Mouse (Mus musculus) embryonic facial prominence, embryonic 11.5 days (tissue): ENCODE results near the gene Plxna1. TPM values are rescaled to one million over a fixed set of nuclear protein-coding genes. Genes with fewer than 3 reads are reported as not detected.

Experiments used
- ATAC-seq: fragments of 200-750 bp; cut with Nextera tagmentation; replicated peaks from 2 replicates; pipeline ENCODE4 v1.8.0; 2017; ENCODE audit warnings: low read depth; ENCODE audit not compliant: insufficient number of reproducible peaks, low FRiP score, low TSS enrichment
- DNase-seq: peaks from one replicate; pipeline ENCODE4 v3.0.0-alpha.2; 2015; ENCODE audit warnings: low spot score
- H3K27ac ChIP-seq: fragments of 300-500 bp; sonication (generic); replicated peaks from 2 replicates; pipeline ENCODE4 v1.5.1; 2014; ENCODE audit warnings: mild to moderate bottlenecking, low read depth, low read length, control low read depth
- H3K27me3 ChIP-seq: fragments of 300-500 bp; sonication (generic); 2 replicates; pipeline ENCODE4 v1.6.1; 2014; ENCODE audit warnings: mild to moderate bottlenecking, low read length, moderate library complexity, mixed read lengths; ENCODE audit not compliant: control insufficient read depth, insufficient read depth
- H3K36me3 ChIP-seq: fragments of 300-500 bp; sonication (generic); replicated peaks from 2 replicates; pipeline ENCODE4 v1.6.1; 2014; ENCODE audit warnings: low read depth, mild to moderate bottlenecking, low read length, moderate library complexity, mixed read lengths; ENCODE audit not compliant: control insufficient read depth, insufficient read depth
- H3K4me1 ChIP-seq: fragments of 300-500 bp; sonication (generic); 2 replicates; pipeline ENCODE4 v1.6.1; 2014; ENCODE audit warnings: low read length, mixed read lengths; ENCODE audit not compliant: control insufficient read depth, insufficient read depth
- H3K4me2 ChIP-seq: fragments of 300-500 bp; sonication (generic); 2 replicates; pipeline ENCODE4 v1.6.1; 2014; ENCODE audit warnings: low read depth, mild to moderate bottlenecking, control low read depth, low read length, moderate library complexity
- H3K4me3 ChIP-seq: fragments of 300-500 bp; sonication (generic); 2 replicates; pipeline ENCODE4 v1.5.1; 2014; ENCODE audit warnings: low read depth, low read length, control low read depth
- H3K9ac ChIP-seq: fragments of 300-500 bp; sonication (generic); replicated peaks from 2 replicates; pipeline ENCODE4 v1.6.1; 2014; ENCODE audit warnings: mild to moderate bottlenecking, control low read depth, low read length
- H3K9me3 ChIP-seq: fragments of 300-500 bp; sonication (generic); replicated peaks from 2 replicates; pipeline ENCODE4 v1.6.1; 2016; ENCODE audit warnings: mild to moderate bottlenecking, low read length, inconsistent platforms, mixed read lengths; ENCODE audit not compliant: control insufficient read depth
- WGBS: fragments of 180-500 bp; shearing (Covaris S2); extraction: QIAGEN DNeasy Blood & Tissue Kit; methylation state at CpG from one replicate; pipeline ENCODE4 v1.1.7; 2014; 5-methylcytosine and 5-hydroxymethylcytosine counted together
- polyA plus RNA-seq: library from polyadenylated mRNA; unstranded; fragments of >200 nt; fragmentation: Nextera tagmentation; extraction: Ambion mirVana; gene quantifications from 2 replicates; pipeline ENCODE4 v1.2.1, GENCODE M21; 2014

Gene Plxna1
- polyA plus RNA-seq, 1 experiment from 2014 or later: 15.9 TPM

DNA sequence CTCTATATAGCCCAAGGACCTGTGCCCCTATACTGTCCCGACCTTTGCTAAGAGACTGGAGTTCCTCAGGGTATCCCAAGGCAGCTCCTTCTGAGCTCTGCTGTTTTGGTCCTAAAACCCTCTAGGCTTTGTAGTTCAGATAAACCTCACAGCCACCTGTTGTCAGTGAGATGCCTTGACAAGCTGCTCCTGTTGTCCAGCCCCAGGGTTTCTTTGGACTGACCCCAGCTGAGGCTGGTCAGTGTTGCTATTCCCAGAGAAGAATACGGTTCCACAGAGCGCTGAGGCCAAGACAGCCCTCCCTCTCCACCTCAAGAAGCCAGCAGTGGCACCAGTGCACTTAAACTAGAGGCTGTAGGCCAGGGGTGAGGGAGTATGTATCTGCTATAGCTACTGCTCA, 18.8 kb upstream of the Plxna1 start:
- WGBS: 25% methylated on average over 3 of the region's 3 CpGs
- Histone ChIP-seq H3K36me3 (no peaks in the 10 kb centered on the region), H3K4me3 (no peak overlapping the region), H3K9ac (no peak overlapping the region), H3K9me3 (no peaks in the 10 kb centered on the region), H3K27ac (no peak overlapping the region), H3K4me1 (no peaks in the 10 kb centered on the region), H3K27me3 (no peaks in the 10 kb centered on the region), H3K4me2 (no peak overlapping the region)
- ATAC-seq (no peak), DNase-seq (no peak)

- no peak for ATAC-seq
- no peak overlapping the region for H3K9ac ChIP-seq
- H3K9me3 ChIP-seq: no peaks in the 10 kb centered on the region
- no peaks in the 10 kb centered on the region for H3K27me3 ChIP-seq
- H3K4me3 ChIP-seq: no peak overlapping the region
- 14% methylated on average over 3 of the region's 3 CpGs for WGBS
- DNase-seq: no peak
- H3K36me3 ChIP-seq: no peaks in the 10 kb centered on the region
- H3K27ac ChIP-seq: no peak overlapping the region
- H3K4me2 ChIP-seq: no peak overlapping the region
- no peaks in the 10 kb centered on the region for H3K4me1 ChIP-seq
Observed at GRCm38 (mm10) chr6:89380751-89381150, 18.3 kb upstream of the Plxna1 start.

- H3K9ac ChIP-seq: no peak overlapping the region
- H3K4me1 ChIP-seq: no peaks in the 10 kb centered on the region
- no peak overlapping the region for H3K4me3 ChIP-seq
- H3K27me3 ChIP-seq: no peaks in the 10 kb centered on the region
- no peak for ATAC-seq
- H3K36me3 ChIP-seq: no peaks in the 10 kb centered on the region
- no peak for DNase-seq
- no peak overlapping the region for H3K4me2 ChIP-seq
- WGBS: 78% methylated on average over 2 of the region's 2 CpGs
- H3K27ac ChIP-seq: no peak overlapping the region
- H3K9me3 ChIP-seq: no peaks in the 10 kb centered on the region
Observed at GRCm38 (mm10) chr6:89378264-89378663, 15.8 kb upstream of the Plxna1 start.

DNA sequence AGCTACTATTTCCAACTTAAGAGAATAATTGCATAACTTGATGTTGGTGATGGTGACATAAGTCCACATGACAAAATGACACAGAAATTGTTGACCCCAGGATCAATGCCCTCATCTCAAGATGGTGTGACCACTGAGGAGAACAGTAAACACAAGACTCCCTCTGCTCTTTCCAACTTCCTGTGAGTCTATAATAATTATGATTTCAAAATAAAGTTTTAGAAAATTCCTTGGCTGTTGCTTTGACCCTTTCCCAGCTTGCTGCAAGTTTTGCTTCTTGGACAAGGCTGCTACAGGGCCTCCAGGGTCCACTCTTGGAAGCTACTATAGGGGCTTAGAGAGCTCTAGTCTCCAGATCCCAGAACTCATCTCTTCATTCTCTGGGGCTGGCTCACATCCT, 6.4 kb upstream of the Plxna1 start:
- Histone ChIP-seq H3K4me2 (no peak overlapping the region), H3K9me3 (no peaks in the 10 kb centered on the region), H3K4me3 (no peak overlapping the region), H3K4me1 (no peaks in the 10 kb centered on the region), H3K27ac (no peak overlapping the region), H3K9ac (no peak overlapping the region), H3K27me3 (no peaks in the 10 kb centered on the region), H3K36me3 (no peaks in the 10 kb centered on the region)
- DNase-seq (no peak), ATAC-seq (no peak)

DNA sequence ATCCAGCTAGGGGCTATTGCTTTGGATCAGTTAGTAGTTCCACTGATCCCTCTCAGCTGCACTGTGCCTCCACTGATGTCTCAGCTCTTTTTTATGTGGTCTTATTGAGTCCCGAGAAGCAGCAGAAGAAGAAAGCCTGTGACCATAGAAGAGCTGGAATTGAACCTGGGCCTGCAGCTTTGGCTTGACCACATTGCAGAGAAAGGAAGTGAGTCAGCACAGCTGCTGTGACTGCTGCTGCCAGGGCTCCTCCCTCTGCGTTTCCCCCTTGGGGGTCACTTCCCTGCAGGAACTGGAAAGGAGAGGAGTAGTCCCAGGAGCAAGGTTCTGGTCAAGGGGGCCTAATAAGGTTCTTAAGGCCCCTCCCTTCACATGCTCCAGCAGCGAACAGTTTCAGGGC, 1.9 kb upstream of the Plxna1 start:
- no peaks in the 10 kb centered on the region for H3K9me3 ChIP-seq
- no peak overlapping the region for H3K4me3 ChIP-seq
- DNase-seq (no peak), ATAC-seq (no peak)
- 71% methylated on average over 3 of the region's 3 CpGs for WGBS
- H3K36me3 ChIP-seq: no peaks in the 10 kb centered on the region
- peaks cover 4% of the 10 kb centered on the region for H3K4me1 ChIP-seq
- H3K9ac ChIP-seq: no peak overlapping the region
- no peak overlapping the region for H3K27ac ChIP-seq
- H3K4me2 ChIP-seq: no peak overlapping the region
- H3K27me3 ChIP-seq: no peaks in the 10 kb centered on the region

DNA sequence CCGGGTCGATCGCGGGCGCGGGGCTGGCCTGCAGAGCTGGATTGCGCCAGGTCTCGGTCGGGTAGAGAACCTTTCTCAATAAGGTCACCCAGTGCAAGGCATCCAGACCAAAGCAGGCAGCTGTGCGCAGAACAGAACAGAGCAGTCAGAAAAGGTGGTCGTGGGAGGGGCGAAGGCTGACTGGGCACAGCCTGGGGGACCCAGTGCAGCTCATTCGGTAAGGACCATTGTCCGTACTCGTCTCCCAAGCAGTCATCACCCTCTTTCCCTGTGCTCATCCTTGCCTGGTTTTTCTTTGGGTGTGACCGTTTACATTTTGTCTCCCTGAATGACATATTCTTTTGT, 659 bp upstream of the Plxna1 start:
- 3% methylated on average over 16 of the region's 16 CpGs for WGBS
- Histone ChIP-seq H3K27ac (no peak overlapping the region), H3K27me3 (no peaks in the 10 kb centered on the region), H3K4me3 (peak overlapping the region; percentile 98), H3K9ac (peak overlapping the region; percentile 69), H3K4me1 (peaks cover 4% of the 10 kb centered on the region), H3K9me3 (no peaks in the 10 kb centered on the region), H3K36me3 (no peaks in the 10 kb centered on the region), H3K4me2 (peak overlapping the region; percentile 91)
- DNase-seq (no peak), ATAC-seq (peak; percentile 35)

DNA sequence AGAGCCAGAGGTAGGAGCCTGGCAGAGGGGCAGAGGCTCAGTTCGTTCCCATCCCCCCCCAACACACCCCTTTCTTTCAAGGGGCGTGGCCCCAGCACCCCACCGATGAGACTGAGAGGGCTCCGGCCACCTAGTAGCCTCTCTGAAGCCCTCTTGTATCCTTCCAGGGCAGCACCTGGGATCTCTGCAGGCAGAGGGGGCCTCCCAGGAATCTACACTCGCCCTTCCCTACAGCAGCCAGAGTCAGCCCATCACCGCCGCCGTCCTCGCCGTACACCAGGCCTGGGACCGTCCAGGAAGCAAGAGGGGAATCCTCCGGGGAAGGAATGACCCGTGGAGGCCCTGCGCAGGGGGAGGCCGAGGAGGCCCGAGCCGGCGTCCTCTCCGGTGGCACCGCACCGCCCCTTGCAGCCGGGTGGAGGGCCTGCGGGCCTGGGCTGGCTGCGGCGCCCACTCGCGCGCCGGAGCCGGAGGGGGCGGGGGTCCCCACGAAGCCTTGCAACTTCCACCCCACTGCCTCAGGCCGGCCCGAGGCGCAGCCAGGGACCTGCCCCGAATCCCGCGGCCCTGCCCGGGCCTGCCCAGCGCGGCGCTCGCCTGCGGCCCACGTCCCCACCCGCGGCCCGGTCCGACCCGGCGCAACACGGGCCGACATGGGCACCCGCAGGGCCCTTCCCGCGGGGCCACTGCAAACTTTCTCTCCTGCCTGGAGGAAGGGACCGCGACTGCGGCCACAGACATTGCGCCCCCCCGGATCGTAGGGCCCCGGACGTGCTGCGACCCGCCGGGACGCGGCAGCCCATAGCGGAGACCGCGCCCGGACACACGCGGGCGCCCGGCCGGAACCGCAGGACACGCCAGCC, 771 bp downstream of the Plxna1 start:
- Histone ChIP-seq H3K36me3 (no peaks in the 10 kb centered on the region), H3K4me3 (peak overlapping the region; percentile 98), H3K27ac (peak overlapping the region; percentile 67), H3K4me2 (peak overlapping the region; percentile 91), H3K9me3 (no peaks in the 10 kb centered on the region), H3K27me3 (no peaks in the 10 kb centered on the region), H3K9ac (peak overlapping the region; percentile 98), H3K4me1 (peaks cover 4% of the 10 kb centered on the region)
- WGBS: 0% methylated on average over 56 of the region's 80 CpGs
- DNase-seq: peak; percentile 52
- peak; percentile 15; the same call in 1 of the 2 replicates for ATAC-seq

- ATAC-seq: peak; percentile 6; the same call in 1 of the 2 replicates
- peak overlapping the region; percentile 91 for H3K4me2 ChIP-seq
- peaks cover 4% of the 10 kb centered on the region for H3K4me1 ChIP-seq
- H3K4me3 ChIP-seq: peak overlapping the region; percentile 98
- H3K9ac ChIP-seq: peak overlapping the region; percentile 98
- no peaks in the 10 kb centered on the region for H3K36me3 ChIP-seq
- H3K27ac ChIP-seq: no peak overlapping the region
- no peaks in the 10 kb centered on the region for H3K27me3 ChIP-seq
- H3K9me3 ChIP-seq: no peaks in the 10 kb centered on the region
- DNase-seq: no peak
- WGBS: 46% methylated on average over 8 of the region's 8 CpGs
Observed at GRCm38 (mm10) chr6:89360709-89361417, 1.6 kb downstream of the Plxna1 start.
